Mouse (Mus musculus) kidney, postnatal 14 days (tissue): Measurements from ENCODE around the gene Als2cl.
A peak's percentile ranks its signal among the peaks of the same experiment; 100 is the strongest.

Source experiments
- DNase-seq: peaks from one replicate; pipeline ENCODE4 v3.0.0; 2022; ENCODE audit warnings: mixed read lengths

The Als2cl gene

GRCm38 (mm10) chr9:110920665-110921419, 41.2 kb downstream of the Als2cl start:
- peak; percentile 31 for DNase-seq

DNA sequence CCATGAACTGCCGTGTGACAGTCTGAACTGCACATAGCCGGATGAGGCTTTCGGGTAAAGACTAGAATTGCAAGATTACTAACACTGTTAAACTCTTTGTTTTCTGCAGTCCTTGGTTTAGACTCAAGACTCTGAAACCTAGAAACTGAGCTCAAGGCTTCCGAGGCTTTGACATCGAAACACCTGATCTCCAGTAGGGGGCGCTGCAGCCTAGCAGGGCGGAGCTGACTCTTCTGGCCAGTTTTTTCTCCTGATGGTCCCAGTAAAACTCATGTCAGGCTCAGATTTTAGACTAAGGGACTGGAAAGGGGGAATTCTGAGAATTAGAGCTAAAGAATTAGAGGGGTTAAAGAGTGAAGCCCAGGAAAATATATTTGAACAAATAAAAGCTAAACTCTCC, 43.1 kb downstream of the Als2cl start:
- peak; percentile 73 for DNase-seq

DNA sequence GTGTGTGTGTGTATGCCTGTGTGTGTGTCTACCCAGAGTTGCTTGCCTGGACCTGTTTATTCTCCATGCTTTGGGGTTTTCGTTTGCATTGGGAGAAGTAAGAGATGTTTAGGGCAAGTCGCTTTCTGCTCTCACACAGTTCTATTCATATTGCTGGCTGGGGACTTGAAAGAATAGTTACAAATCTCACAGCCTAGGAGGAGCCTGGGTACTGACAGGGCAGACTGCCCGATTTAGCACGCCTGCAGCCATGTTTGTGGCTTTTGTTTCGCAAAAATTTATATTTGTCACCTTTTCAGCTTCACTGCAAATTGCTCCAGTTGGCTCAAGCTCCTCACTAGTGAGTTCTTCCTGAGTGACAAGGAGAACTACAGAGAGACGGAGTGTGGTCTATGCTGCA, 51.9 kb downstream of the Als2cl start:
- DNase-seq, result no peak

DNA sequence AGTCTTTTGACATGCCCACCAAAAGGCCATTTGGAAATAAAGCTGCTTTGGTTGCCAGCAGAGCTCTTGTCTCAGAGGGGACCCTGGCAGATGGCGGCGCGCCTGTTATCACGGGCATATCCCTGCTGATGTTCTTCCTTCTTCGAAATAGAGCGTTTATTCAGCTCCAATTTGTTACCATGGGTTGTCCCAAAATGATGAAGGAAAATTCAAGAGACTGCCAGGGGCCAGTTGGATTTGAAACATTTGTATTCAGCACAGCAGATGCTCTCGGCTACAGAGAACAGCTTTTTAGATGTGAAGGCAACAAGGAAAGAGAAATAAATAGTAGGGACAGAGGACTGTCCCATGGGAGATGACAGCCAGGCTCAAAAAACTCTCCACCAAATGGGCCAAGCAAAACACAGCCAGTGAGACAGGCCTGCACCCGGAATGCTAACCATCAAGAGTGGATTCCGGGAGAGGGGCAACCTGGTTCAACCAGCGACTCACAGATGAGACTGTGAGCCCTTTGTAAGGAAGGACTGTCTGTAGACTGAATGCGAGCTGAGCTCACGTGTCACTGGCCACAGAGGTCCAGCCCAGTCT, 54.3 kb downstream of the Als2cl start:
- DNase-seq, result peak; percentile 29

- DNase-seq, result no peak
Measured at GRCm38 (mm10) chr9:110935941-110936340, 56.3 kb downstream of the Als2cl start.

DNA sequence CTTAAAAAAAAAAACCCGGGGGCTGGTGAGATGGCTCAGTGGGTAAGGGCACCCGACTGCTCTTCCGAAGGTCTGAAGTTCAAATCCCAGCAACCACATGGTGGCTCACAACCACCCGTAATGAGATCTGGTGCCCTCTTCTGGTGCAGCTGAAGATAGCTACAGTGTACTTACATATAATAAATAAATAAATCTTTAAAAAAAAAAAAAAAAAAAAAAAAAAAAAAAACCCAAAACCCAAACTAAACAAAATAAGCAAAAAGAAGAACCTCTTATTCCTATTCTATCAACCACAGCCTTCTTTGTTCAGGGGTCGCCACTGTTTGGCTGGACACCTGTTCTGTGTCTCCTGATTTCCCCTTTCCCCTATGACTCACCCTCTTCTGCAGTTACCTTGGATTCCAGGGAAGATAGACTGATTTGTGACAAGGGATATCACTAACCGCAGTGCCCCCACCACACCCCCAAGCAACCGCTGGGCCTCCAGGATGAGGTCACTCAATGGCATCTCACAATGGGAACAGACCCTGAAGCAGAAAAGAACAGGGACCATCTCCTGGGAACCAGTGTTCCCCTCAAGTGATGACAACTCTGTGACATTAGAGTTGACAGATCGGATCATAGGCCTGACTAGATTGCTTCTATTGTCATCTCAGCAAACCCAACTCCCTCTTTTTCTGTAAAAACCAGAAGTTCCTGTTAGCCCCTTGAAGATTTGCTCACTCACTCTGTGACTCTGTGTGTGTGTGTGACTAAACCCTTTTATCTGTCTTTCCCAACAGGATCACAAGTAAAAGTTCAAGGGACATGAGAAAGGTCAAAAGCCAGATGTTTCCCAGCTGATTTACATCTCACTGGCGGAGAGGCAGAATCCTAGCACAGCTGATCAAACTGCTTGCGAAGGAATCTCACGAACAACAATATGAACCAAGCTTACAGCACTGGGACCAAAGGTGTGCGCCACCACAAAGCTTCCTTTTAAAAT, 58.1 kb downstream of the Als2cl start:
- peak; percentile 13 for DNase-seq

DNA sequence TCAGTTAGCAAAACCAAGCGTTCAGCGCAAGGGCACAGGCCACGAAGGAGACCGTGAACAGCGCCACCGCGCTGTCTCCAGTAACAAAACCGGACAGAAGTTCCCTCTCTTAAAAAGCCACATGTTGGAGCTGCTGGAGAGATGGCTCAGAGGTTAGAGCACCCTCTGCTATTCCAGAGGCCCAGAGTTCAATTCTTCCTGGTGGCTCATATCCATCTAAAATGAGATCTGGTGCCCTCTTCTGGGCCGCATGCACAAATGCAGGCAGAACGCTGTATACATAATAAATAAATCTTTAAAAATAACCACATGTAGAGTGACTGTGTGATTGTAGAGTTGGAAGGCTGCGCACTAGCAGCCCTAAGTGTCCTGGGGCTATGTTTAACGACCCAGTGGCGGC, 64.6 kb downstream of the Als2cl start:
- DNase-seq, result no peak

- DNase-seq, result no peak
Measured at GRCm38 (mm10) chr9:110945343-110945742, 65.7 kb downstream of the Als2cl start.

GRCm38 (mm10) chr9:110945926-110946325, 66.3 kb downstream of the Als2cl start, which contains the start of gene Tdgf1:
Gene Tdgf1, minus strand, starts transcription at chr9:110946158.
- DNase-seq, result no peak

DNA sequence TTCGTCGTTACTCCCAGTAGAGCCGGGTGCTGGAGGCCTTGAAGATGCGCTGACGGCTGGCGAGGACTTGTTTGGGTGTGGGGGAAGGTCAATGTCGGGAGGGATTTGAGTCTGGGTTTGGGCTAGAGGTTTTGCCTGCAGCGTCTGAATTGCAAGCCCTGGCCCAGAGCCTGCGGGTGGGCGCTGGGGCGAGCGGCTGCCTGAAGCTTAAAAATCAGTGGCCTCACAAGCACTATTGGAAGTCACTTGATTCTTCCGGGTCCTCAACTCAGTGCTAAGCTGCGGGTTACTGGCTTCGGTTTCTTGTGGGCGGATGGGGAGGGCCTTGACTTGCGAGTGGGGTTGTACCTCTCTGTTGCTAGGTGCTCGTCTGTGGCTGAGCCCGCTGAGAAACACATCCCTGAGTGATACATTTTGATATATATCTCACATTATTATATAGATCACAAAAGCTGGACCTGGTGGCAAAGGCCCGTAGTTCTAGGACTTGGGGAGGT, 66.9 kb downstream of the Als2cl start:
- DNase-seq, result no peak

DNA sequence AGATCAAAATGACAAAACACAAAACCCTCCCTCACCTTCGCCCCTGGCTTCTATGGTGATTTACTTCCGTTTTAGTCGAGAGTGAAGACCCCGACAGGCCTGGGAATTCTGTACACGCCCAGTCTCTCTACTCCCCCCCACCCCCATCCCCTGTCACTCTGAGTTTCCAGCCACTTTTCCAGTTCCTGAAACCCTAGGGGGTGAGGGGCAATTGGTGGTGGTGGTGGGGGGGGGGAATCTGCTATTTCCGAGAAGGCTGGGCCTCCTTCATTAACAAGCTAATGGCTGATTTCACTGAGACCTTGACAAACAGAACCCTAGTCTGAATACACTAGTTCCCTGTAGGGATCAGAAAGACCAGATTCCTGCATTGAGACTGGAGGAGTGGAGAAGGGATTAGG, 67.6 kb downstream of the Als2cl start:
- no peak for DNase-seq

DNA sequence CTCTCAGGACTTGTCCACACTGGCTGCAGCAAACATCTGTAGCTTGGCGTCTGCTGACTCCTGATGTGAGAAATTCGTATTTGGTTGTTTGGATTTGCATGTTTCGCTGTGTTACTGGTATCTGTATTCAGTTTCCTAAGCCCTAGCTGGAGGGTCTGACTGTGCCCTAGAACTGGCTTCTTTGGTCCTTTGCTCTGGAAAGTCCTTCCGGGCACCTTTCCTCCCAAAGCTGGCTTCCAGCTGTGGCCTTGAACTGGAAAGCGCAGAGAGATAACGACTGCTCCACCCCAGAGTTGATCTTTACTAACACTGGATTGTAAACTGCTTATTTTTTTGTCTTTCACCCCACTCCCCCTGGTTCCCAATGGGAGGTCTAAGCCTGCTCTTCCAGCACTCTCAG, 68.2 kb downstream of the Als2cl start:
- no peak for DNase-seq

- no peak for DNase-seq
Measured at GRCm38 (mm10) chr9:110948813-110949310, 69.2 kb downstream of the Als2cl start.

- DNase-seq, result no peak
Measured at GRCm38 (mm10) chr9:110950109-110950508, 70.4 kb downstream of the Als2cl start.
